Mouse (Mus musculus) heart, embryonic 13.5 days (tissue): ENCODE data around the gene Smim12. TPM values are rescaled to one million over a fixed set of nuclear protein-coding genes. Genes with fewer than 3 reads are reported as not detected.

ENCODE experiments used
- ATAC-seq: fragments of 200-750 bp; cut with Nextera tagmentation; 2 replicates; pipeline ENCODE4 v1.8.0; 2017; ENCODE audit warnings: moderate TSS enrichment; ENCODE audit not compliant: insufficient number of reproducible peaks, low FRiP score, low TSS enrichment; ENCODE audit errors: extremely low read depth
- H3K27ac ChIP-seq: fragments of 300-500 bp; sonication (generic); replicated peaks from 2 replicates; pipeline ENCODE4 v1.5.1; 2015; ENCODE audit warnings: moderate library complexity, mild to moderate bottlenecking, inconsistent platforms
- H3K27me3 ChIP-seq: fragments of 300-500 bp; sonication (generic); replicated peaks from 2 replicates; pipeline ENCODE4 v1.6.1; 2015; ENCODE audit warnings: mild to moderate bottlenecking, inconsistent platforms
- H3K36me3 ChIP-seq: fragments of 300-500 bp; sonication (generic); 2 replicates; pipeline ENCODE4 v1.6.1; 2015; ENCODE audit warnings: mild to moderate bottlenecking, inconsistent platforms
- H3K4me1 ChIP-seq: fragments of 300-500 bp; sonication (generic); 2 replicates; pipeline ENCODE4 v1.6.1; 2015; ENCODE audit warnings: inconsistent platforms
- H3K4me2 ChIP-seq: fragments of 300-500 bp; sonication (generic); 2 replicates; pipeline ENCODE4 v1.6.1; 2015; ENCODE audit warnings: inconsistent platforms, mild to moderate bottlenecking, moderate library complexity
- H3K4me3 ChIP-seq: fragments of 300-500 bp; sonication (generic); 2 replicates; pipeline ENCODE4 v1.5.1; 2015; ENCODE audit warnings: moderate library complexity, mild to moderate bottlenecking, inconsistent platforms
- H3K9ac ChIP-seq: fragments of 300-500 bp; sonication (generic); 2 replicates; pipeline ENCODE4 v1.6.1; 2015; ENCODE audit warnings: inconsistent platforms, mild to moderate bottlenecking, moderate library complexity
- H3K9me3 ChIP-seq: fragments of 300-500 bp; sonication (generic); 2 replicates; pipeline ENCODE4 v1.6.1; 2016; ENCODE audit warnings: inconsistent platforms
- WGBS: fragments of 180-500 bp; shearing (Covaris S2); methylation state at CpG from one replicate; pipeline ENCODE4 v1.1.7; 2015; ENCODE audit warnings: mixed read lengths; 5-methylcytosine and 5-hydroxymethylcytosine counted together
- polyA plus RNA-seq: library from polyadenylated mRNA; unstranded; fragments of >200 nt; fragmentation: Nextera tagmentation; extraction: Ambion mirVana; gene quantifications from 2 replicates; pipeline ENCODE4 v1.2.1, GENCODE M21; 2015

The Smim12 gene
- polyA plus RNA-seq, 1 experiment from 2014 or later = 57.3 TPM

GRCm38 (mm10) chr4:127264183-127264554, 20.6 kb downstream of the Smim12 start:
- WGBS = 39% methylated on average over 5 of the region's 5 CpGs
- Histone ChIP-seq H3K36me3 (no peaks in the 10 kb centered on the region), H3K27ac (peak overlapping the region; percentile 78), H3K9me3 (no peaks in the 10 kb centered on the region), H3K4me3 (no peak overlapping the region), H3K4me2 (peak overlapping the region; percentile 13; the same call in 1 of the 2 replicates), H3K27me3 (peaks cover 8% of the 10 kb centered on the region), H3K9ac (peak overlapping the region; percentile 37; the same call in 1 of the 2 replicates), H3K4me1 (peaks cover 28% of the 10 kb centered on the region)
- ATAC-seq = no peak

- H3K27ac ChIP-seq = no peak overlapping the region
- H3K9me3 ChIP-seq = no peaks in the 10 kb centered on the region
- no peak overlapping the region for H3K4me3 ChIP-seq
- ATAC-seq = no peak
- 46% methylated on average over 9 of the region's 9 CpGs for WGBS
- no peaks in the 10 kb centered on the region for H3K36me3 ChIP-seq
- no peak overlapping the region for H3K9ac ChIP-seq
- H3K4me1 ChIP-seq = no peaks in the 10 kb centered on the region; the same call in none of the 2 replicates
- H3K27me3 ChIP-seq = peaks cover 6% of the 10 kb centered on the region
- H3K4me2 ChIP-seq = no peak overlapping the region
Observed at GRCm38 (mm10) chr4:127278451-127279001, 34.9 kb downstream of the Smim12 start.

GRCm38 (mm10) chr4:127279241-127279640, 35.7 kb downstream of the Smim12 start:
- Histone ChIP-seq H3K4me3 (no peak overlapping the region), H3K4me1 (no peaks in the 10 kb centered on the region; the same call in none of the 2 replicates), H3K9ac (no peak overlapping the region), H3K27me3 (peaks cover 6% of the 10 kb centered on the region), H3K36me3 (no peaks in the 10 kb centered on the region), H3K9me3 (no peaks in the 10 kb centered on the region), H3K4me2 (no peak overlapping the region), H3K27ac (no peak overlapping the region)
- no peak for ATAC-seq
- 70% methylated on average over 9 of the region's 9 CpGs for WGBS

GRCm38 (mm10) chr4:127286907-127287306, 43.3 kb downstream of the Smim12 start:
- Histone ChIP-seq H3K4me3 (no peak overlapping the region), H3K9ac (no peak overlapping the region), H3K4me2 (no peak overlapping the region), H3K4me1 (peaks cover 19% of the 10 kb centered on the region), H3K9me3 (no peaks in the 10 kb centered on the region), H3K36me3 (no peaks in the 10 kb centered on the region), H3K27ac (no peak overlapping the region), H3K27me3 (no peaks in the 10 kb centered on the region)
- no peak for ATAC-seq
- WGBS = 48% methylated on average over 4 of the region's 4 CpGs

GRCm38 (mm10) chr4:127289039-127289548, 45.5 kb downstream of the Smim12 start:
- 41% methylated on average over 6 of the region's 6 CpGs for WGBS
- peak; percentile 69 for ATAC-seq

GRCm38 (mm10) chr4:127292631-127293030, 49.0 kb downstream of the Smim12 start:
- WGBS = 75% methylated on average over 5 of the region's 5 CpGs
- Histone ChIP-seq H3K9ac (no peak overlapping the region), H3K4me1 (peaks cover 19% of the 10 kb centered on the region), H3K9me3 (no peaks in the 10 kb centered on the region), H3K27ac (no peak overlapping the region), H3K4me2 (no peak overlapping the region), H3K4me3 (no peak overlapping the region), H3K36me3 (no peaks in the 10 kb centered on the region), H3K27me3 (no peaks in the 10 kb centered on the region)
- ATAC-seq = no peak

More at GRCm38 (mm10) chr4:127289039-127289548, 45.5 kb downstream of the Smim12 start:
- peaks cover 19% of the 10 kb centered on the region for H3K4me1 ChIP-seq
- H3K27ac ChIP-seq = peak overlapping the region; percentile 58
- no peaks in the 10 kb centered on the region for H3K9me3 ChIP-seq
- no peak overlapping the region for H3K4me2 ChIP-seq
- no peak overlapping the region for H3K4me3 ChIP-seq
- no peaks in the 10 kb centered on the region for H3K36me3 ChIP-seq
- H3K9ac ChIP-seq = no peak overlapping the region
- no peaks in the 10 kb centered on the region for H3K27me3 ChIP-seq

Other genes starting within 250 kb of the Smim12 start
- 44.3 and 47.4 TPM in 2 replicates for gene Sfpq, start 222.5 kb upstream of the Smim12 start, polyA plus RNA-seq
- 11.4 and 16.6 TPM in 2 replicates for gene Zmym1, start 182.6 kb upstream of the Smim12 start, polyA plus RNA-seq
- 10.6 and 10.7 TPM in 2 replicates for gene Zmym6, start 166.4 kb upstream of the Smim12 start, polyA plus RNA-seq
- gene Tmem35b, start 120.1 kb upstream of the Smim12 start, polyA plus RNA-seq = 12.6 and 13.9 TPM in 2 replicates
- gene Dlgap3, start 74.6 kb upstream of the Smim12 start, polyA plus RNA-seq = 0.45 and 0.57 TPM in 2 replicates
- 29.5 and 32.9 TPM in 2 replicates for gene Gja4, start 70.3 kb downstream of the Smim12 start, polyA plus RNA-seq
- not detected in 2 replicates for gene Gjb3, start 87.1 kb downstream of the Smim12 start, polyA plus RNA-seq
- 0.23 TPM in 1 of 2 replicates, not detected in the other for gene Gjb4, start 110.3 kb downstream of the Smim12 start, polyA plus RNA-seq
- 0.22 and 0.37 TPM in 2 replicates for gene Gjb5, start 114.4 kb downstream of the Smim12 start, polyA plus RNA-seq